20 mouse cellular contexts compared by ENCODE assay signal in genomic region chr16:92831341-92831740, GRCm38 (mm10). TPM values are rescaled to one million over a fixed set of nuclear protein-coding genes. Genes with fewer than 3 reads are reported as not detected.
DNase-seq lines count a peak whose midpoint lies in the region; ATAC-seq lines count a peak whose summit lies in the region.
"Had no signal": no experiment of that assay in that cellular context is flagged by ENCODE, and none has a peak within 500 bp of the region (broad histone marks: within the 10 kb centered on the region; RNA-seq: fewer than 3 reads in every experiment).

No protein-coding gene starts in this region.

- no peak overlapping the region for H3K4me3 ChIP-seq in embryonic facial prominence, embryonic 13.5 days
- H3K4me3 ChIP-seq in embryonic facial prominence, embryonic 10.5 days = no peak overlapping the region
- H3K4me3 ChIP-seq: embryonic facial prominence, embryonic 12.5 days; embryonic facial prominence, embryonic 15.5 days; erythroblast, embryonic 14.5 days; forebrain, embryonic 10.5 days; forebrain, embryonic 12.5 days had no signal

- ATAC-seq in embryonic facial prominence, embryonic 13.5 days (ENCODE audit: insufficient number of reproducible peaks, insufficient read depth, low FRiP score, low TSS enrichment, low read depth) = 0 out of 2 replicates have a peak, but pooled peaks have one; percentile 15
- ATAC-seq: forebrain, embryonic 14.5 days; forebrain, embryonic 16.5 days had no signal

- DNase-seq in cerebellum, postnatal 10 days = peak; percentile 53 to 60
- DNase-seq in cerebellum, adult 18-20 months = no peak
- DNase-seq in embryonic facial prominence, embryonic 10.5 days (ENCODE audit: low spot score) = no peak
- DNase-seq in lung, postnatal 10 days = peak; percentile 29
- DNase-seq in lung, postnatal 36 days = no peak
- DNase-seq in Muller cell, postnatal 12 days (ENCODE audit: inconsistent ontology term) = no peak
- DNase-seq: adrenal gland, adult 2 months; adrenal gland, postnatal 25 days; cerebellum, adult 11 months; cerebellum, adult 8-10 months; cerebellum, adult 9-11 months; embryo, embryonic 11 days had no signal

- peaks cover 31% of the 10 kb centered on the region for H3K4me1 ChIP-seq in embryonic facial prominence, embryonic 13.5 days
- peaks cover 21% of the 10 kb centered on the region for H3K4me1 ChIP-seq in embryonic facial prominence, embryonic 10.5 days

- H3K9me3 ChIP-seq in embryonic facial prominence, embryonic 13.5 days = no peaks in the 10 kb centered on the region
- H3K9me3 ChIP-seq in embryonic facial prominence, embryonic 10.5 days = no peaks in the 10 kb centered on the region
- H3K9me3 ChIP-seq: embryonic facial prominence, embryonic 12.5 days; embryonic facial prominence, embryonic 15.5 days; forebrain, embryonic 10.5 days; forebrain, embryonic 12.5 days had no signal

- no peaks in the 10 kb centered on the region for H3K27me3 ChIP-seq in embryonic facial prominence, embryonic 13.5 days
- peaks cover 13% of the 10 kb centered on the region; the same call in 1 of the 2 replicates for H3K27me3 ChIP-seq in embryonic facial prominence, embryonic 10.5 days (replicated peaks; ENCODE audit: low read depth, poor library complexity, severe bottlenecking)
- H3K27me3 ChIP-seq: embryonic facial prominence, embryonic 15.5 days; forebrain, embryonic 12.5 days had no signal

- no peaks in the 10 kb centered on the region for H3K36me3 ChIP-seq in embryonic facial prominence, embryonic 13.5 days
- H3K36me3 ChIP-seq in embryonic facial prominence, embryonic 10.5 days (replicated peaks) = no peaks in the 10 kb centered on the region
- H3K36me3 ChIP-seq: embryonic facial prominence, embryonic 12.5 days; embryonic facial prominence, embryonic 15.5 days; forebrain, embryonic 10.5 days; forebrain, embryonic 12.5 days had no signal

- no peak overlapping the region for H3K4me2 ChIP-seq in embryonic facial prominence, embryonic 13.5 days
- H3K4me2 ChIP-seq: embryonic facial prominence, embryonic 12.5 days; embryonic facial prominence, embryonic 15.5 days; forebrain, embryonic 12.5 days had no signal

- H3K9ac ChIP-seq in embryonic facial prominence, embryonic 13.5 days = no peak overlapping the region
- H3K9ac ChIP-seq: embryonic facial prominence, embryonic 12.5 days; embryonic facial prominence, embryonic 15.5 days; forebrain, embryonic 12.5 days had no signal

- H3K27ac ChIP-seq in embryonic facial prominence, embryonic 13.5 days = no peak overlapping the region
- H3K27ac ChIP-seq in embryonic facial prominence, embryonic 10.5 days (replicated peaks) = no peak overlapping the region
- H3K27ac ChIP-seq: embryonic facial prominence, embryonic 12.5 days; embryonic facial prominence, embryonic 15.5 days; forebrain, embryonic 10.5 days; forebrain, embryonic 12.5 days had no signal

- WGBS in embryonic facial prominence, embryonic 13.5 days = 85% methylated on average over 2 of the region's 2 CpGs
- WGBS in embryonic facial prominence, embryonic 10.5 days = 93% methylated on average over 2 of the region's 2 CpGs

RNA-seq across cellular contexts. Expression of gene Runx1, which starts 5.4 kb away (rescaled TPM):
- 19.3 and 25.8 TPM in 2 replicates for polyA plus RNA-seq in embryonic facial prominence, embryonic 13.5 days (2015; fragmentation: Nextera tagmentation; extraction: Ambion mirVana)
- polyA plus RNA-seq in embryonic facial prominence, embryonic 10.5 days (2016; fragmentation: Nextera tagmentation; extraction: Ambion mirVana) = 3.0 and 3.1 TPM in 2 replicates

Comparison
In these comparisons a context has a peak if more than half of its experiments do, and no peak if none do; other contexts are left out.
1. DNase-seq: peak in cerebellum, postnatal 10 days (2 of 2) and lung, postnatal 10 days (single experiment); none in cerebellum, adult 18-20 months (0 of 2), embryonic facial prominence, embryonic 10.5 days (single experiment), lung, postnatal 36 days (single experiment) and Muller cell, postnatal 12 days (single experiment).